Comparison of ENCODE assay signal across 20 mouse cellular contexts in the genomic region with DNA sequence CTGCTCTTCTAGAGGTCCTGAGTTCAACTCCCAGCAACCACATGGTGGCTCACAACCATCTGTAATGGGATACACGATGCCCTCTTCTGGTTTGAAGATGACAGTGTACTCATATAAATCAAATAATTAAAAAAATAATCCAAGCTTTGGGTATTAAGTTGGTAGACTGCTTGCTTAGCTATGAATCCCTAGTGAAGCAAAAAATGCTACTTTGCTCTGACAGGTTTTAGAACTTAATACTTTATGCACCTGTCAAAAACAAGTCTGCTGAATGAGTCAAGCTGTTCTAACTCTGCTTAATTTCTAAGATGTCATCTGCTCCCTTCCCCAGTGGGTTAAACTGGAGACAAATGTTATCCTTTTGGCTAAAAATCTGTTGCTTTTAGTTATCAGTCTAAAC. TPM values are rescaled to one million over a fixed set of nuclear protein-coding genes. Genes with fewer than 3 reads are reported as not detected.
DNase-seq lines count a peak whose midpoint lies in the region; ATAC-seq and TF ChIP-seq lines count a peak whose summit lies in the region.
"Had no signal": no experiment of that assay in that cellular context is flagged by ENCODE, and none has a peak within 500 bp of the region (broad histone marks: within the 10 kb centered on the region; RNA-seq: fewer than 3 reads in every experiment).

No protein-coding gene starts in this region.

- dilution Hi-C loops in CH12.LX (cut with MboI; ENCODE audit: extremely low pct_ligation_motif_present, extremely low pct_unique_long_range_greater_than_20kb, low sequenced_read_pairs): no loop called here

- H3K27ac ChIP-seq in layer of hippocampus, adult 2 months: no peak overlapping the region
- no peak overlapping the region for H3K27ac ChIP-seq in CH12.LX (ENCODE audit: insufficient read depth, low read depth)
- no peak overlapping the region for H3K27ac ChIP-seq in stomach, postnatal 0 days (replicated peaks)
- H3K27ac ChIP-seq: embryonic facial prominence, embryonic 10.5 days; forebrain, embryonic 13.5 days; heart, embryonic 10.5 days; hindbrain, embryonic 12.5 days had no signal

- ATAC-seq in stomach, postnatal 0 days (ENCODE audit: low FRiP score, low TSS enrichment): no peak
- ATAC-seq: CD4-positive, CD25-positive, alpha-beta regulatory T cell, adult 4 months; forebrain, embryonic 13.5 days; Patski had no signal

- H3K4me2 ChIP-seq in CH12.LX (ENCODE audit: insufficient read depth, low read depth, poor library complexity, severe bottlenecking): no peak overlapping the region
- H3K4me2 ChIP-seq in stomach, postnatal 0 days (replicated peaks; ENCODE audit: low read depth): no peak overlapping the region
- H3K4me2 ChIP-seq: forebrain, embryonic 13.5 days; hindbrain, embryonic 12.5 days had no signal

- peaks cover 15% of the 10 kb centered on the region for H3K79me2 ChIP-seq in CH12.LX (replicated peaks; ENCODE audit: control insufficient read depth, extremely low read depth, insufficient read depth, poor library complexity, severe bottlenecking)

- no peaks in the 10 kb centered on the region for H3K27me3 ChIP-seq in CH12.LX (replicated peaks)
- H3K27me3 ChIP-seq in stomach, postnatal 0 days (ENCODE audit: control insufficient read depth, insufficient read depth, low read length): no peaks in the 10 kb centered on the region
- H3K27me3 ChIP-seq: forebrain, embryonic 13.5 days; hindbrain, embryonic 12.5 days had no signal

- no peak for TF ChIP-seq RAD21 in CH12.LX (IDR thresholded peaks at IDR 0.05; ENCODE audit: low read depth, low read length)

- in situ Hi-C loops in CH12.LX (cut with MboI; ENCODE audit: low pct_ligation_motif_present, low pct_unique_long_range_greater_than_20kb, low sequenced_read_pairs): no loop called here

- H3K9me3 ChIP-seq in CH12.LX (replicated peaks; ENCODE audit: low read length): no peaks in the 10 kb centered on the region
- no peaks in the 10 kb centered on the region for H3K9me3 ChIP-seq in stomach, postnatal 0 days (ENCODE audit: control insufficient read depth, low read length)
- H3K9me3 ChIP-seq: forebrain, embryonic 13.5 days; heart, embryonic 10.5 days; hindbrain, embryonic 12.5 days had no signal

- no peak for DNase-seq in layer of hippocampus, adult 2 months (ENCODE audit: low spot score in 2 of 2)
- no peak for DNase-seq in layer of hippocampus, postnatal 25 days (ENCODE audit: extremely low spot score in 1 of 2, low spot score in 1 of 2)
- DNase-seq in 3T3-L1 (ENCODE audit: low read depth, low spot score) (peak; percentile 42), CH12.LX (ENCODE audit: extremely low read depth) (no peak)
- no peak for DNase-seq in stomach, postnatal 0 days (ENCODE audit: low spot score)
- DNase-seq in left cerebral cortex, adult 8-10 months (ENCODE audit: low spot score in 2 of 2): no peak
- DNase-seq: adrenal gland, adult 8-10 months; adrenal gland, postnatal 36 days; cerebellum, adult 2 months; cerebellum, postnatal 10 days; gastrocnemius, postnatal 36 days; heart, adult 11 months; heart, postnatal 10 days; heart, postnatal 4 days had no signal

- no peak for TF ChIP-seq POLR2A in CH12.LX (IDR thresholded peaks at IDR 0.05; ENCODE audit: low read depth, low read length)

- no peak overlapping the region for H3K9ac ChIP-seq in CH12.LX (ENCODE audit: insufficient read depth, low read depth)
- no peak overlapping the region for H3K9ac ChIP-seq in stomach, postnatal 0 days (ENCODE audit: low read length)
- H3K9ac ChIP-seq: forebrain, embryonic 13.5 days; hindbrain, embryonic 12.5 days had no signal

- 23% methylated on average over 1 of the region's 1 CpGs for WGBS in stomach, postnatal 0 days

- peak; percentile 51 for TF ChIP-seq CTCF in layer of hippocampus, adult 2 months (conservative IDR thresholded peaks at IDR 0.05)
- peak in 1 of 2 experiments; percentile 41; a peak in 2 of 4 replicates for TF ChIP-seq CTCF in CH12.LX (conservative IDR thresholded peaks at IDR 0.05 in 1 of 2, IDR thresholded peaks at IDR 0.05 in 1 of 2; ENCODE audit: low read depth in 2 of 2, low read length in 2 of 2)
- 0 out of 2 replicates have a peak, but pooled peaks have one; percentile 26 for TF ChIP-seq CTCF in stomach, postnatal 0 days (IDR thresholded peaks at IDR 0.05; ENCODE audit: low read depth)

- no peak for TF ChIP-seq EP300 in CH12.LX (IDR thresholded peaks at IDR 0.05; ENCODE audit: low read length)
- no peak for TF ChIP-seq EP300 in stomach, postnatal 0 days (optimal IDR thresholded peaks at IDR 0.05)

- peaks cover 2 to 15% of the 10 kb centered on the region in 2 experiments; a peak in 3 of 4 replicates for H3K4me1 ChIP-seq in CH12.LX (ENCODE audit: control insufficient read depth in 1 of 2, insufficient read depth in 2 of 2)
- no peaks in the 10 kb centered on the region for H3K4me1 ChIP-seq in stomach, postnatal 0 days (replicated peaks; ENCODE audit: control insufficient read depth, insufficient read depth)

- peaks cover 34 to 62% of the 10 kb centered on the region in 2 experiments for H3K36me3 ChIP-seq in CH12.LX (replicated peaks in 1 of 2; ENCODE audit: control insufficient read depth in 1 of 2, insufficient read depth in 1 of 2, low read length in 1 of 2)
- peaks cover 4% of the 10 kb centered on the region for H3K36me3 ChIP-seq in stomach, postnatal 0 days (ENCODE audit: control insufficient read depth, insufficient read depth, low read length)

- H3K4me3 ChIP-seq in layer of hippocampus, adult 2 months: no peak overlapping the region
- no peak overlapping the region for H3K4me3 ChIP-seq in CH12.LX (replicated peaks in 1 of 3; ENCODE audit: low read depth in 2 of 3, low read length in 2 of 3, poor library complexity in 1 of 3)
- no peak overlapping the region for H3K4me3 ChIP-seq in stomach, postnatal 0 days (ENCODE audit: low read depth, low read length)
- H3K4me3 ChIP-seq: embryonic facial prominence, embryonic 10.5 days; forebrain, embryonic 13.5 days; heart, embryonic 10.5 days; hindbrain, embryonic 12.5 days had no signal

TF ChIP-seq in CH12.LX, 34 proteins besides CTCF, POLR2A, EP300 and RAD21:
- TF ChIP-seq POLR2AphosphoS2 (IDR thresholded peaks at IDR 0.05; ENCODE audit: low read depth, low read length) (peak; percentile 21; the same call in 1 of the 2 replicates), ZNF384 (IDR thresholded peaks at IDR 0.05; ENCODE audit: low read depth, low read length) (no peak)

RNA-seq across cellular contexts. Expression of a gene that starts 6.2 kb away (rescaled TPM):
- 100 to 1,000 TPM; 111 to 133 TPM for total RNA-seq in layer of hippocampus, adult 2 months (2021)
- 100 to 1,000 TPM in 1 of 2 experiments, 10 to 100 TPM in 1; 94.0 to 137 TPM for total RNA-seq in layer of hippocampus, postnatal 25 days (2021)
- 681 and 877 TPM in 2 replicates for total RNA-seq in CH12.LX (2012; rRNA removed)
- total RNA-seq in CH12.LX (2014; rRNA removed): 2,152 and 2,409 TPM in 2 replicates
- 639 and 778 TPM in 2 replicates for polyA plus RNA-seq in CH12.LX (2012; ENCODE audit: insufficient read length, low read depth)
- 599 and 659 TPM in 2 replicates for polyA plus RNA-seq in stomach, postnatal 0 days (2015; fragmentation: Nextera tagmentation; extraction: Ambion mirVana)
- total RNA-seq in left cerebral cortex, adult 8-10 months (2022): 100 to 1,000 TPM; 134 to 198 (median 155) TPM

RNA-seq across cellular contexts. Expression of a gene that starts 6.8 kb away (rescaled TPM):
- 100 to 1,000 TPM; 208 to 235 TPM for total RNA-seq in layer of hippocampus, adult 2 months (2021)
- 100 to 1,000 TPM; 199 to 214 TPM for total RNA-seq in layer of hippocampus, postnatal 25 days (2021)
- total RNA-seq in CH12.LX (2012; rRNA removed) (9.3 and 11.9 TPM in 2 replicates), CH12.LX (2014; rRNA removed) (7.6 and 9.4 TPM in 2 replicates)
- 12.7 and 13.0 TPM in 2 replicates for polyA plus RNA-seq in CH12.LX (2012; ENCODE audit: insufficient read length, low read depth)
- polyA plus RNA-seq in stomach, postnatal 0 days (2015; fragmentation: Nextera tagmentation; extraction: Ambion mirVana): 15.6 and 16.7 TPM in 2 replicates
- total RNA-seq in left cerebral cortex, adult 8-10 months (2022): 100 to 1,000 TPM; 176 to 202 (median 193) TPM

RNA-seq across cellular contexts. Expression of a gene that starts 36.5 kb away (rescaled TPM):
- total RNA-seq in layer of hippocampus, adult 2 months (2021): 10 to 100 TPM; 13.5 to 13.6 TPM
- 10 to 100 TPM; 13.3 to 13.9 TPM for total RNA-seq in layer of hippocampus, postnatal 25 days (2021)
- total RNA-seq in CH12.LX (2012; rRNA removed): 6.0 and 6.3 TPM in 2 replicates
- total RNA-seq in CH12.LX (2014; rRNA removed): 2.3 and 2.4 TPM in 2 replicates
- polyA plus RNA-seq in CH12.LX (2012; ENCODE audit: insufficient read length, low read depth): 10.2 and 10.4 TPM in 2 replicates
- 6.2 and 6.9 TPM in 2 replicates for polyA plus RNA-seq in stomach, postnatal 0 days (2015; fragmentation: Nextera tagmentation; extraction: Ambion mirVana)
- total RNA-seq in left cerebral cortex, adult 8-10 months (2022): 10 to 100 TPM; 12.7 to 15.0 (median 14.8) TPM

RNA-seq across cellular contexts. Expression of a gene that starts 49.2 kb away (rescaled TPM):
- total RNA-seq in layer of hippocampus, adult 2 months (2021): 1 to 10 TPM in 1 of 2 experiments, under 1 TPM in 1; 0.98 to 2.0 TPM
- 1 to 10 TPM; 1.0 to 1.5 TPM for total RNA-seq in layer of hippocampus, postnatal 25 days (2021)
- total RNA-seq in CH12.LX (2012; rRNA removed): 47.0 and 58.1 TPM in 2 replicates
- 53.9 and 63.5 TPM in 2 replicates for total RNA-seq in CH12.LX (2014; rRNA removed)
- 75.6 and 83.7 TPM in 2 replicates for polyA plus RNA-seq in CH12.LX (2012; ENCODE audit: insufficient read length, low read depth)
- polyA plus RNA-seq in stomach, postnatal 0 days (2015; fragmentation: Nextera tagmentation; extraction: Ambion mirVana): 0.39 and 0.42 TPM in 2 replicates
- 1 to 10 TPM in 3 of 4 experiments, under 1 TPM in 1; 0.82 to 3.6 (median 2.0) TPM for total RNA-seq in left cerebral cortex, adult 8-10 months (2022)
- polyA plus RNA-seq: forebrain, embryonic 13.5 days; hindbrain, embryonic 12.5 days had no signal

RNA-seq across cellular contexts. Expression of a gene that starts 53.8 kb away (rescaled TPM):
- total RNA-seq in layer of hippocampus, adult 2 months (2021): 10 to 100 TPM; 28.5 to 32.5 TPM
- 10 to 100 TPM; 36.1 to 38.4 TPM for total RNA-seq in layer of hippocampus, postnatal 25 days (2021)
- total RNA-seq in CH12.LX (2012; rRNA removed): 64.3 and 71.0 TPM in 2 replicates
- 44.0 and 46.4 TPM in 2 replicates for total RNA-seq in CH12.LX (2014; rRNA removed)
- polyA plus RNA-seq in CH12.LX (2012; ENCODE audit: insufficient read length, low read depth): 66.6 and 70.9 TPM in 2 replicates
- polyA plus RNA-seq in stomach, postnatal 0 days (2015; fragmentation: Nextera tagmentation; extraction: Ambion mirVana): 75.4 and 85.7 TPM in 2 replicates
- total RNA-seq in left cerebral cortex, adult 8-10 months (2022): 10 to 100 TPM; 27.4 to 35.9 (median 33.1) TPM

Comparison
In these comparisons a context has a peak if more than half of its experiments do, and no peak if none do; other contexts are left out.
1. RNA of a gene that starts 6.8 kb away (total RNA-seq): 208 to 235 TPM in layer of hippocampus, adult 2 months, 199 to 214 TPM in layer of hippocampus, postnatal 25 days and 176 to 202 TPM in left cerebral cortex, adult 8-10 months; 7.6 to 11.9 TPM in CH12.LX; every median in the first group is over 10 times any median in the second.